16 mouse cellular contexts compared by ENCODE assay signal in genomic region chr15:63364473-63364872, GRCm38 (mm10).
DNase-seq lines count a peak whose midpoint lies in the region; ATAC-seq and TF ChIP-seq lines count a peak whose summit lies in the region.
"Had no signal": no experiment of that assay in that cellular context is flagged by ENCODE, and none has a peak within 500 bp of the region (broad histone marks: within the 10 kb centered on the region; RNA-seq: fewer than 3 reads in every experiment).

No protein-coding gene starts in this region.

- DNase-seq in limb, embryonic 14.5 days (ENCODE audit: low spot score), result peak; percentile 50
- no peak for DNase-seq in limb, embryonic 10.5 days (ENCODE audit: low spot score)
- peak; percentile 55 for DNase-seq in MN1 (ENCODE audit: low spot score)
- peak; percentile 70 for DNase-seq in adrenal gland, postnatal 10 days
- DNase-seq in heart, postnatal 14 days, result peak; percentile 43 to 64
- DNase-seq in frontal cortex, postnatal 10 days (ENCODE audit: low spot score in 2 of 2), result no peak
- DNase-seq in cerebellum, postnatal 10 days, result no peak
- DNase-seq in liver, postnatal 0 days, result no peak
- DNase-seq: cerebellum, adult 8-10 months; kidney, postnatal 4 days; midbrain, embryonic 14.5 days had no signal

- H3K36me3 ChIP-seq in limb, embryonic 14.5 days (ENCODE audit: control insufficient read depth, insufficient read depth, low read length), result no peaks in the 10 kb centered on the region
- no peaks in the 10 kb centered on the region for H3K36me3 ChIP-seq in limb, embryonic 10.5 days
- H3K36me3 ChIP-seq in liver, postnatal 0 days (replicated peaks; ENCODE audit: insufficient read depth, low read length), result no peaks in the 10 kb centered on the region
- H3K36me3 ChIP-seq: embryonic facial prominence, embryonic 10.5 days; forebrain, embryonic 12.5 days; heart, embryonic 13.5 days; neural tube, embryonic 15.5 days had no signal

- intact Hi-C loops in heart, postnatal 14 days (cut with DNase I), result no loop called here

- no peaks in the 10 kb centered on the region for H3K27me3 ChIP-seq in limb, embryonic 14.5 days (ENCODE audit: control insufficient read depth, insufficient read depth, low read length)
- no peaks in the 10 kb centered on the region for H3K27me3 ChIP-seq in limb, embryonic 10.5 days (ENCODE audit: low read depth, poor library complexity, severe bottlenecking)
- H3K27me3 ChIP-seq in liver, postnatal 0 days (ENCODE audit: insufficient read depth, low read length), result no peaks in the 10 kb centered on the region
- H3K27me3 ChIP-seq: forebrain, embryonic 12.5 days; heart, embryonic 13.5 days; neural tube, embryonic 15.5 days had no signal

- no peak overlapping the region for H3K4me3 ChIP-seq in limb, embryonic 14.5 days (replicated peaks; ENCODE audit: low read length)
- no peak overlapping the region for H3K4me3 ChIP-seq in limb, embryonic 10.5 days
- H3K4me3 ChIP-seq in liver, postnatal 0 days (ENCODE audit: low read depth, low read length), result no peak overlapping the region
- H3K4me3 ChIP-seq: embryonic facial prominence, embryonic 10.5 days; forebrain, embryonic 12.5 days; heart, embryonic 13.5 days; neural tube, embryonic 15.5 days had no signal

- no peaks in the 10 kb centered on the region for H3K9me3 ChIP-seq in limb, embryonic 14.5 days (ENCODE audit: control insufficient read depth, low read length)
- no peaks in the 10 kb centered on the region for H3K9me3 ChIP-seq in limb, embryonic 10.5 days (replicated peaks)
- H3K9me3 ChIP-seq in liver, postnatal 0 days (ENCODE audit: low read length), result no peaks in the 10 kb centered on the region
- H3K9me3 ChIP-seq: embryonic facial prominence, embryonic 10.5 days; forebrain, embryonic 12.5 days; heart, embryonic 13.5 days; neural tube, embryonic 15.5 days had no signal

- TF ChIP-seq EP300 in liver, postnatal 0 days (IDR thresholded peaks at IDR 0.05; ENCODE audit: low read depth), result no peak

- H3K9ac ChIP-seq in limb, embryonic 14.5 days (ENCODE audit: low read depth, low read length, severe bottlenecking), result no peak overlapping the region
- no peak overlapping the region for H3K9ac ChIP-seq in liver, postnatal 0 days (replicated peaks)
- H3K9ac ChIP-seq: forebrain, embryonic 12.5 days; heart, embryonic 13.5 days; neural tube, embryonic 15.5 days had no signal

- 82% methylated on average over 1 of the region's 1 CpGs for WGBS in limb, embryonic 14.5 days
- WGBS in limb, embryonic 10.5 days, result 93% methylated on average over 1 of the region's 1 CpGs
- 85% methylated on average over 1 of the region's 1 CpGs for WGBS in liver, postnatal 0 days (ENCODE audit: insufficient replicate concordance)

- H3K4me2 ChIP-seq in limb, embryonic 14.5 days (replicated peaks; ENCODE audit: low read depth, low read length, severe bottlenecking), result no peak overlapping the region
- H3K4me2 ChIP-seq in liver, postnatal 0 days (ENCODE audit: low read depth, low read length), result no peak overlapping the region
- H3K4me2 ChIP-seq: forebrain, embryonic 12.5 days; heart, embryonic 13.5 days; neural tube, embryonic 15.5 days had no signal

- no peaks in the 10 kb centered on the region for H3K4me1 ChIP-seq in limb, embryonic 14.5 days (ENCODE audit: control insufficient read depth, insufficient read depth, low read length)
- H3K4me1 ChIP-seq in limb, embryonic 10.5 days, result no peaks in the 10 kb centered on the region
- no peaks in the 10 kb centered on the region for H3K4me1 ChIP-seq in liver, postnatal 0 days (ENCODE audit: insufficient read depth)
- H3K4me1 ChIP-seq: embryonic facial prominence, embryonic 10.5 days; forebrain, embryonic 12.5 days; neural tube, embryonic 15.5 days had no signal

- H3K27ac ChIP-seq in limb, embryonic 14.5 days (replicated peaks; ENCODE audit: low read depth, low read length), result no peak overlapping the region
- H3K27ac ChIP-seq in limb, embryonic 10.5 days, result no peak overlapping the region
- H3K27ac ChIP-seq in liver, postnatal 0 days (ENCODE audit: low read depth), result no peak overlapping the region
- H3K27ac ChIP-seq: embryonic facial prominence, embryonic 10.5 days; forebrain, embryonic 12.5 days; heart, embryonic 13.5 days; neural tube, embryonic 15.5 days had no signal

- no peak for ATAC-seq in limb, embryonic 14.5 days (ENCODE audit: low FRiP score, low read depth)
- ATAC-seq in liver, postnatal 0 days, result no peak
- ATAC-seq: inflammation-experienced regulatory T-cells, adult 6 months had no signal

- TF ChIP-seq CTCF in liver, postnatal 0 days (IDR thresholded peaks at IDR 0.05; ENCODE audit: low read depth), result no peak

- no peak for TF ChIP-seq POLR2A in limb, embryonic 14.5 days (IDR thresholded peaks at IDR 0.05; ENCODE audit: borderline replicate concordance, extremely low read depth, insufficient read depth, insufficient read length)

Comparison
In these comparisons a context has a peak if more than half of its experiments do, and no peak if none do; other contexts are left out.
1. DNase-seq: peak in limb, embryonic 14.5 days (single experiment), MN1 (single experiment), adrenal gland, postnatal 10 days (single experiment) and heart, postnatal 14 days (2 of 2); none in limb, embryonic 10.5 days (single experiment), frontal cortex, postnatal 10 days (0 of 2), cerebellum, postnatal 10 days (0 of 2) and liver, postnatal 0 days (single experiment).